In genomic region chr14:111226926-111227325, GRCm38 (mm10) we compare ENCODE assay signal across 22 mouse cellular contexts.
DNase-seq lines count a peak whose midpoint lies in the region; ATAC-seq and TF ChIP-seq lines count a peak whose summit lies in the region.
"Had no signal": no experiment of that assay in that cellular context is flagged by ENCODE, and none has a peak within 500 bp of the region (broad histone marks: within the 10 kb centered on the region; RNA-seq: fewer than 3 reads in every experiment).

No protein-coding gene starts in this region.

- no peak overlapping the region for H3K27ac ChIP-seq in hindbrain, embryonic 14.5 days
- no peak overlapping the region for H3K27ac ChIP-seq in hindbrain, embryonic 10.5 days
- H3K27ac ChIP-seq: forebrain, embryonic 10.5 days; hindbrain, embryonic 15.5 days; layer of hippocampus, adult 2 months; limb, embryonic 12.5 days; liver, embryonic 13.5 days; midbrain, embryonic 12.5 days had no signal

- DNase-seq in hindbrain, embryonic 14.5 days (ENCODE audit: low spot score) = peak; percentile 32
- DNase-seq in hindbrain, embryonic 10.5 days (ENCODE audit: low spot score) = no peak
- peak; percentile 54 for DNase-seq in brain, embryonic 14.5 days (ENCODE audit: low read depth)
- DNase-seq in cerebellum, adult 9-10 months = peak; percentile 3
- peak; percentile 0 for DNase-seq in skeletal muscle tissue, adult 2 months (ENCODE audit: low read depth, low spot score)
- no peak for DNase-seq in ovary, postnatal 10 days (ENCODE audit: low spot score)
- DNase-seq in embryo, embryonic 11 days = no peak
- DNase-seq: adrenal gland, adult 8-10 months; gastrocnemius, postnatal 25 days; kidney, adult 9 months; kidney, postnatal 14 days; liver, embryonic 13.5 days; lung, adult 2 months; lung, postnatal 14 days; right cerebral cortex, postnatal 25 days had no signal

- WGBS in hindbrain, embryonic 14.5 days = 70% methylated on average over 6 of the region's 6 CpGs
- WGBS in hindbrain, embryonic 10.5 days = 86% methylated on average over 6 of the region's 6 CpGs

- H3K9me3 ChIP-seq in hindbrain, embryonic 14.5 days (ENCODE audit: control insufficient read depth, low read length) = no peaks in the 10 kb centered on the region
- H3K9me3 ChIP-seq in hindbrain, embryonic 10.5 days = no peaks in the 10 kb centered on the region
- H3K9me3 ChIP-seq: forebrain, embryonic 10.5 days; hindbrain, embryonic 15.5 days; limb, embryonic 12.5 days; liver, embryonic 13.5 days; midbrain, embryonic 12.5 days had no signal

- no peak overlapping the region for H3K4me3 ChIP-seq in hindbrain, embryonic 14.5 days (replicated peaks; ENCODE audit: low read length)
- H3K4me3 ChIP-seq in hindbrain, embryonic 10.5 days = no peak overlapping the region
- H3K4me3 ChIP-seq: forebrain, embryonic 10.5 days; hindbrain, embryonic 15.5 days; layer of hippocampus, adult 2 months; limb, embryonic 12.5 days; liver, embryonic 13.5 days; midbrain, embryonic 12.5 days had no signal

- H3K36me3 ChIP-seq in hindbrain, embryonic 14.5 days (replicated peaks; ENCODE audit: control insufficient read depth, insufficient read depth) = no peaks in the 10 kb centered on the region
- H3K36me3 ChIP-seq in hindbrain, embryonic 10.5 days = no peaks in the 10 kb centered on the region
- H3K36me3 ChIP-seq: forebrain, embryonic 10.5 days; hindbrain, embryonic 15.5 days; limb, embryonic 12.5 days; liver, embryonic 13.5 days; midbrain, embryonic 12.5 days had no signal

- H3K9ac ChIP-seq in hindbrain, embryonic 14.5 days = no peak overlapping the region
- H3K9ac ChIP-seq: hindbrain, embryonic 15.5 days; limb, embryonic 12.5 days; liver, embryonic 13.5 days; midbrain, embryonic 12.5 days had no signal

- no peak for ATAC-seq in hindbrain, embryonic 14.5 days (ENCODE audit: low FRiP score)
- ATAC-seq: activated CD4-positive, CD25-positive, alpha-beta regulatory T cell, adult 4 months; intestine, embryonic 16.5 days had no signal

- no peaks in the 10 kb centered on the region for H3K27me3 ChIP-seq in hindbrain, embryonic 14.5 days (ENCODE audit: control insufficient read depth, insufficient read depth, low read length)
- no peaks in the 10 kb centered on the region for H3K27me3 ChIP-seq in hindbrain, embryonic 10.5 days (ENCODE audit: insufficient read depth, poor library complexity, severe bottlenecking)
- H3K27me3 ChIP-seq: hindbrain, embryonic 15.5 days; limb, embryonic 12.5 days; liver, embryonic 13.5 days; midbrain, embryonic 12.5 days had no signal

- no peak overlapping the region for H3K4me2 ChIP-seq in hindbrain, embryonic 14.5 days (replicated peaks)
- H3K4me2 ChIP-seq: hindbrain, embryonic 15.5 days; limb, embryonic 12.5 days; liver, embryonic 13.5 days; midbrain, embryonic 12.5 days had no signal

- TF ChIP-seq POLR2A in brain, embryonic 14.5 days (IDR thresholded peaks at IDR 0.05; ENCODE audit: borderline replicate concordance, extremely low read depth, insufficient read depth, insufficient read length, poor library complexity, severe bottlenecking) = no peak

- no peaks in the 10 kb centered on the region for H3K4me1 ChIP-seq in hindbrain, embryonic 14.5 days (replicated peaks; ENCODE audit: control insufficient read depth, insufficient read depth, low read length)
- H3K4me1 ChIP-seq in hindbrain, embryonic 10.5 days (replicated peaks) = no peaks in the 10 kb centered on the region
- H3K4me1 ChIP-seq: forebrain, embryonic 10.5 days; hindbrain, embryonic 15.5 days; limb, embryonic 12.5 days; liver, embryonic 13.5 days; midbrain, embryonic 12.5 days had no signal

- no peak for TF ChIP-seq CTCF in brain, embryonic 14.5 days (IDR thresholded peaks at IDR 0.05; ENCODE audit: borderline replicate concordance, extremely low read depth, insufficient read depth, insufficient read length)

Comparison
In these comparisons a context has a peak if more than half of its experiments do, and no peak if none do; other contexts are left out.
1. DNase-seq: peak in hindbrain, embryonic 14.5 days (single experiment), brain, embryonic 14.5 days (single experiment), cerebellum, adult 9-10 months (single experiment) and skeletal muscle tissue, adult 2 months (single experiment); none in hindbrain, embryonic 10.5 days (single experiment), ovary, postnatal 10 days (single experiment) and embryo, embryonic 11 days (single experiment).